Mouse (Mus musculus) CH12.LX (cell line): ENCODE data around the gene Ncoa6. TPM values are rescaled to one million over a fixed set of nuclear protein-coding genes. Genes with fewer than 3 reads are reported as not detected.

Experiments
- DNase-seq: peaks from one replicate; pipeline ENCODE4 v3.0.0-alpha.2; 2013; ENCODE audit errors: extremely low read depth
- H3K27ac ChIP-seq: 2 replicates; pipeline ENCODE4 v1.5.1; 2012; ENCODE audit warnings: low read depth, mild to moderate bottlenecking, control low read depth, moderate library complexity; ENCODE audit not compliant: insufficient read depth
- H3K27me3 ChIP-seq: replicated peaks from 2 replicates; pipeline ENCODE3; 2012; ENCODE audit warnings: inconsistent platforms
- H3K36me3 ChIP-seq, 2 experiments: replicated peaks in 1 of 2; 2 replicates each; pipeline versions ENCODE3 to v1.6.1; 2012; ENCODE audit warnings: inconsistent platforms in 1 of 2, low read length in 1 of 2, mild to moderate bottlenecking in 1 of 2, mixed read lengths in 1 of 2, moderate library complexity in 1 of 2; ENCODE audit not compliant: control insufficient read depth in 1 of 2, insufficient read depth in 1 of 2
- H3K4me1 ChIP-seq, 2 experiments: 2 replicates each; pipeline ENCODE4 v1.6.1; 2012; ENCODE audit warnings: inconsistent platforms in 1 of 2, moderate library complexity in 1 of 2; ENCODE audit not compliant: insufficient read depth in 2 of 2, control insufficient read depth in 1 of 2
- H3K4me2 ChIP-seq: 2 replicates; pipeline ENCODE4 v1.6.1; 2012; ENCODE audit warnings: low read depth, mild to moderate bottlenecking, control low read depth; ENCODE audit not compliant: poor library complexity, insufficient read depth, severe bottlenecking
- H3K4me3 ChIP-seq, 3 experiments: fragments of 150-350 bp in 1 of 3; sonication (generic) in 1 of 3; replicated peaks in 1 of 3; 2 replicates each; pipeline versions ENCODE3 to v1.5.1; 2011 to 2012; ENCODE audit warnings: low read depth in 2 of 3, low read length in 2 of 3, mild to moderate bottlenecking in 2 of 3, moderate library complexity in 2 of 3, control low read depth in 1 of 3, improper control_type of control experiment in 1 of 3, inconsistent platforms in 1 of 3, mixed read lengths in 1 of 3; ENCODE audit not compliant: poor library complexity in 1 of 3
- H3K79me2 ChIP-seq: replicated peaks from 2 replicates; pipeline ENCODE4 v1.6.1; 2012; ENCODE audit warnings: mild to moderate bottlenecking, moderate library complexity; ENCODE audit not compliant: control insufficient read depth, poor library complexity, insufficient read depth, severe bottlenecking; ENCODE audit errors: extremely low read depth
- H3K9ac ChIP-seq: 2 replicates; pipeline ENCODE4 v1.6.1; 2012; ENCODE audit warnings: low read depth, mild to moderate bottlenecking, control low read depth, moderate library complexity; ENCODE audit not compliant: insufficient read depth
- H3K9me3 ChIP-seq: replicated peaks from 2 replicates; pipeline ENCODE3; 2012; ENCODE audit warnings: low read length, inconsistent platforms, mixed read lengths
- CHD1 ChIP-seq: IDR thresholded peaks from 2 replicates; pipeline ENCODE4 v1.6.1; 2012; ENCODE audit warnings: low read depth, low read length, improper control_type of control experiment, inconsistent platforms
- E2F4 ChIP-seq: IDR thresholded peaks from 2 replicates; pipeline ENCODE4 v1.6.1; 2011; ENCODE audit warnings: low read depth, low read length, improper control_type of control experiment; ENCODE audit not compliant: insufficient replicate concordance
- ELF1 ChIP-seq: IDR thresholded peaks from 2 replicates; pipeline ENCODE4 v1.6.1; 2014; ENCODE audit warnings: low read depth, mild to moderate bottlenecking, inconsistent platforms, low read length, improper control_type of control experiment
- EP300 ChIP-seq: IDR thresholded peaks from 2 replicates; pipeline ENCODE4 v1.6.1; 2011; ENCODE audit warnings: low read length, improper control_type of control experiment
- ETS1 ChIP-seq: conservative IDR thresholded peaks from 2 replicates; pipeline ENCODE4 v1.6.1; 2012; ENCODE audit warnings: low read depth, mild to moderate bottlenecking, inconsistent platforms, low read length, improper control_type of control experiment, moderate library complexity
- GABPA ChIP-seq: IDR thresholded peaks from 2 replicates; pipeline ENCODE4 v1.6.1; 2012; ENCODE audit warnings: low read depth, low read length, improper control_type of control experiment, inconsistent platforms; ENCODE audit not compliant: insufficient replicate concordance
- IRF4 ChIP-seq: IDR thresholded peaks from 2 replicates; pipeline ENCODE4 v1.6.1; 2014; ENCODE audit warnings: low read depth, mild to moderate bottlenecking, inconsistent platforms, low read length, improper control_type of control experiment
- JUN ChIP-seq: IDR thresholded peaks from 2 replicates; pipeline ENCODE4 v1.6.1; 2011; ENCODE audit warnings: low read depth, mild to moderate bottlenecking, low read length, improper control_type of control experiment, moderate library complexity; ENCODE audit not compliant: insufficient read depth
- JUND ChIP-seq: conservative IDR thresholded peaks from 2 replicates; pipeline ENCODE4 v1.6.1; 2011; ENCODE audit warnings: low read depth, low read length, improper control_type of control experiment
- KAT2A ChIP-seq: IDR thresholded peaks from 2 replicates; pipeline ENCODE4 v1.6.1; 2012; ENCODE audit warnings: low read length, improper control_type of control experiment, inconsistent platforms; ENCODE audit not compliant: insufficient replicate concordance
- MAFK ChIP-seq: IDR thresholded peaks from 2 replicates; pipeline ENCODE4 v1.6.1; 2011; ENCODE audit warnings: low read length, improper control_type of control experiment; ENCODE audit not compliant: insufficient replicate concordance
- MEF2A ChIP-seq: IDR thresholded peaks from 2 replicates; pipeline ENCODE4 v1.6.1; 2014; ENCODE audit warnings: low read depth, mild to moderate bottlenecking, inconsistent platforms, low read length, improper control_type of control experiment, borderline replicate concordance
- MXI1 ChIP-seq: IDR thresholded peaks from 2 replicates; pipeline ENCODE4 v1.6.1; 2011; ENCODE audit warnings: mild to moderate bottlenecking, low read depth, low read length, improper control_type of control experiment
- MYC ChIP-seq: IDR thresholded peaks from 2 replicates; pipeline ENCODE4 v1.6.1; 2011; ENCODE audit warnings: low read depth, mild to moderate bottlenecking, improper control_type of control experiment, low read length
- NELFE ChIP-seq: IDR thresholded peaks from 2 replicates; pipeline ENCODE4 v1.6.1; 2011; ENCODE audit warnings: low read depth, low read length, improper control_type of control experiment
- NRF1 ChIP-seq: IDR thresholded peaks from 2 replicates; pipeline ENCODE4 v1.6.1; 2014; ENCODE audit warnings: low read depth, mild to moderate bottlenecking, inconsistent platforms, low read length, improper control_type of control experiment, moderate library complexity
- SIN3A ChIP-seq: IDR thresholded peaks from 2 replicates; pipeline ENCODE4 v1.6.1; 2012; ENCODE audit warnings: low read length, improper control_type of control experiment, inconsistent platforms
- SMC3 ChIP-seq: IDR thresholded peaks from 2 replicates; pipeline ENCODE4 v1.6.1; 2011; ENCODE audit warnings: low read depth, low read length, improper control_type of control experiment
- TBP ChIP-seq: conservative IDR thresholded peaks from 2 replicates; pipeline ENCODE4 v1.6.1; 2011; ENCODE audit warnings: low read depth, low read length, improper control_type of control experiment
- UBTF ChIP-seq: IDR thresholded peaks from 2 replicates; pipeline ENCODE4 v1.6.1; 2012; ENCODE audit warnings: low read depth, mild to moderate bottlenecking, inconsistent platforms, low read length, improper control_type of control experiment, moderate library complexity
- ZC3H11A ChIP-seq: IDR thresholded peaks from 2 replicates; pipeline ENCODE4 v1.6.1; 2012; ENCODE audit warnings: low read depth, mild to moderate bottlenecking, inconsistent platforms, low read length, improper control_type of control experiment
- ZKSCAN1 ChIP-seq: IDR thresholded peaks from 2 replicates; pipeline ENCODE4 v1.6.1; 2012; ENCODE audit warnings: low read depth, inconsistent platforms, low read length, improper control_type of control experiment, borderline replicate concordance
- ZNF384 ChIP-seq: IDR thresholded peaks from 2 replicates; pipeline ENCODE4 v1.6.1; 2012; ENCODE audit warnings: low read depth, low read length, improper control_type of control experiment, inconsistent platforms
- dilution Hi-C: fragments of 300-500 bp; cut with MboI; formaldehyde crosslinking; loops from 2 replicates; pipeline ENCODE4 v1.14.3; 2020; ENCODE audit warnings: low sequenced_read_pairs; ENCODE audit not compliant: extremely low pct_unique_long_range_greater_than_20kb, extremely low pct_ligation_motif_present
- in situ Hi-C: fragments of 300-500 bp; cut with MboI; formaldehyde crosslinking; loops from 3 replicates; pipeline ENCODE4 v1.14.3; 2019; ENCODE audit warnings: low sequenced_read_pairs, low pct_ligation_motif_present, low pct_unique_long_range_greater_than_20kb, mixed read lengths
- polyA plus RNA-seq: library from polyadenylated mRNA; unstranded; fragments of >175 nt; gene quantifications from 2 replicates; pipeline ENCODE4 v1.2.1, GENCODE M21; 2012; ENCODE audit warnings: low read depth; ENCODE audit not compliant: insufficient read length
- total RNA-seq, 2 experiments: library from RNA; depleted of rRNA; stranded (reverse); fragments of 300-350 nt in 1 of 2; fragments of >200 nt in 1 of 2; gene quantifications; 2 replicates each; pipeline ENCODE4 v1.2.3; 2012 to 2014

Gene Ncoa6
- total and polyA plus RNA-seq, 3 experiments = 5.4 to 20.6 (median 5.9) TPM

DNA sequence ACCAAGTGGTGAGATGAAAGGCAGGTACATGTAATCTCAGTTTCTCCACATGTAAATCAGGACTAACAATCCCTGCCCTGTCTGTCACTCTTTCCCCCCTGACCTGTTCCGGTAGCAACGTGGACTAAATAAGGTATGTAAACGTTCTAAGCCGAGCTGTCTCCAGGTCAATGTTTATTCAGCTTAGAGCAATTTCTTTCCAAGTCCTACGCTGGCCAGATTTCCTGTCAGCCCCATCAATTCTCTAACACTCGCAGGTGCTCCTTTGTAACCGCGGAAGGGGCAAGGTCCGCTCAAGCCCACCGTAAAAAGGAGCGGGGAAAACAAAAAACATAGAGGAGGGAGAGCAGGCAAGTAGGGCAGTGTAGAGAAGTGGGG lies 92.6 kb downstream of the Ncoa6 start:
- Histone ChIP-seq H3K4me3 (peak overlapping the region; percentile 0 to 91 (median 75)), H3K79me2 (no peaks in the 10 kb centered on the region), H3K4me2 (peak overlapping the region; percentile 98), H3K9ac (peak overlapping the region; percentile 83; the same call in 1 of the 2 replicates), H3K36me3 (peaks cover 0 to 6% of the 10 kb centered on the region in 2 experiments), H3K27me3 (peaks cover 27% of the 10 kb centered on the region), H3K27ac (no peak overlapping the region), H3K9me3 (no peaks in the 10 kb centered on the region), H3K4me1 (peaks cover 3 to 23% of the 10 kb centered on the region in 2 experiments; a peak in 3 of 4 replicates)
- TF ChIP-seq ZKSCAN1 (no peak), SIN3A (0 out of 2 replicates have a peak, but pooled peaks have one; percentile 10)
- DNase-seq = no peak
- in situ Hi-C loops = loop anchor here (25.0 kb wide), 1 partner anchor 294 kb away; no protein-coding TSS in a partner anchor
- dilution Hi-C loops = no loop called here

DNA sequence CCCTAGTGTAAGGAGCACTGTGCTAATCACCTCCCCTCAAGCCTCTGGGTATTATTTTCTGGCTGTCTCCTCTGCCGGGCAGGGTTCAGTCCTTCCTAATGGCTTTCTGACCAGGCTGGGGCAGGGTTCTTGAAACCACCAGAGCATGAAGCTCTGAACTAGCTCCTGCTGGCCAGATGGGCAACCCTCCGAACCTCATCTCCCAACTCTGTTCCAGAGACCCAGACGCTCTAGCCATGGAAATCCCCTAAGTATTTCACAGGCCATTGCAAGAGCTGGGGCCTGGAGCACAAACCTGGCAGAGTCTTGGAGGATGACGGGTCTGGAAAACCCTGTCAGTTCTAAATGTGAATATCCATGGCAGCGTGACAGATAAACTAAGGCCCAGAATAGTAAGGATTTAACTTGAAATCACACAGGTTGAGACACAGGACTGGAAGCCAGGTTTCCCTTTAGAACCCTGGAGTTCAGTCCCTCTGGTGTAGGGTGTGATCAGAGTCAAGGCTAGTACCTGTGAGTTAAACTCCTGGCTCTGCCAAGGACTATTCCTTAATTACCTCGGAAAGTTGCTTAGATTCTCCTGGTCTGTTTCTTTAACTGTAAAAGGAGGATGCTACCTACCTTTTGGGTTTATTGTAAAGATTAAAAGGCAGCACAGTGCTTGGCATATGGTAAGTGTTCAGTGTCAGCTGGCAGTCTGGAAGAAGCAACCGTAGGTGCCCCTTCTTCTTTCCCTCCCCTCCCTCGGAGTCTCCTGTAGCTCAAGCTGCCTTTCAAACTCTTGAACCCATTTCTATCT lies 93.2 kb downstream of the Ncoa6 start, which contains the start of gene Trp53inp2:
Trp53inp2 (plus strand) TSS at position 799 of the 799 bp plus-strand sequence.
- DNase-seq = no peak
- Histone ChIP-seq H3K9ac (peak within 1 kb of the TSS; percentile 83), H3K4me2 (peak within 1 kb of the TSS; percentile 98)

GRCm38 (mm10) chr2:155376191-155376590 lies 97.5 kb downstream of the Ncoa6 start:
- dilution Hi-C loops = no loop called here
- Histone ChIP-seq H3K9me3 (no peaks in the 10 kb centered on the region), H3K27me3 (peaks cover 30% of the 10 kb centered on the region), H3K27ac (no peak overlapping the region), H3K79me2 (no peaks in the 10 kb centered on the region), H3K4me3 (no peak overlapping the region), H3K36me3 (no peaks in the 10 kb centered on the region), H3K4me1 (peaks cover 3 to 12% of the 10 kb centered on the region in 2 experiments; a peak in 2 of 4 replicates), H3K4me2 (no peak overlapping the region), H3K9ac (no peak overlapping the region)
- DNase-seq = no peak
- TF ChIP-seq KAT2A (no peak), EP300 (no peak), E2F4 (no peak), ZKSCAN1 (no peak), ZNF384 (no peak), UBTF (no peak), ELF1 (no peak), MEF2A (no peak)
- in situ Hi-C loops = loop anchor here (25.0 kb wide), 1 partner anchor 289 kb away; no protein-coding TSS in a partner anchor

More for the DNA sequence above, 93.2 kb downstream of the Ncoa6 start, which contains the start of gene Trp53inp2:
- Histone ChIP-seq H3K27ac (peak within 1 kb of the TSS; percentile 75), H3K36me3 (peaks cover 0 to under 1% of the 10 kb centered on the region in 2 experiments), H3K4me1 (peaks cover 3 to 23% of the 10 kb centered on the region in 2 experiments; a peak in 3 of 4 replicates), H3K27me3 (peaks cover 27% of the 10 kb centered on the region), H3K9me3 (no peaks in the 10 kb centered on the region), H3K79me2 (no peaks in the 10 kb centered on the region), H3K4me3 (peak within 1 kb of the TSS; percentile 71 to 91 (median 75))
- dilution Hi-C loops (no loop called here), in situ Hi-C loops (loop anchor here (25.0 kb wide), 1 partner anchor 293 kb away; no protein-coding TSS in a partner anchor)
- TF ChIP-seq CHD1 (no peak), NELFE (0 out of 2 replicates have a peak, but pooled peaks have one; percentile 17), TBP (no peak), NRF1 (no peak), ELF1 (no peak), SMC3 (no peak), JUND (no peak), MXI1 (no peak), MAFK (no peak), SIN3A (peak; percentile 44; the same call in 1 of the 2 replicates), IRF4 (no peak), UBTF (no peak), JUN (no peak), ETS1 (no peak), ZC3H11A (no peak), MYC (no peak), GABPA (no peak)
